Mouse (Mus musculus) testis, adult 2 months (tissue): ENCODE results near the gene Ncor2.

Experiments
- CTCF ChIP-seq: fragments of 200-500 bp; IDR thresholded peaks from 2 replicates; pipeline ENCODE4 v1.5.1; 2012; ENCODE audit warnings: low read depth, mild to moderate bottlenecking, inconsistent platforms, low read length, moderate library complexity; ENCODE audit not compliant: control insufficient read depth, insufficient read depth, insufficient replicate concordance
- POLR2A ChIP-seq: fragments of 200-500 bp; IDR thresholded peaks from 2 replicates; pipeline ENCODE4 v1.6.1; 2012; ENCODE audit warnings: low read depth, mild to moderate bottlenecking, inconsistent platforms, low read length, moderate library complexity; ENCODE audit not compliant: control insufficient read depth

- TF ChIP-seq CTCF (no peak), POLR2A (no peak)
Observed at GRCm38 (mm10) chr5:125176370-125176766, 2.7 kb downstream of the Ncor2 start.
